In the genomic region with DNA sequence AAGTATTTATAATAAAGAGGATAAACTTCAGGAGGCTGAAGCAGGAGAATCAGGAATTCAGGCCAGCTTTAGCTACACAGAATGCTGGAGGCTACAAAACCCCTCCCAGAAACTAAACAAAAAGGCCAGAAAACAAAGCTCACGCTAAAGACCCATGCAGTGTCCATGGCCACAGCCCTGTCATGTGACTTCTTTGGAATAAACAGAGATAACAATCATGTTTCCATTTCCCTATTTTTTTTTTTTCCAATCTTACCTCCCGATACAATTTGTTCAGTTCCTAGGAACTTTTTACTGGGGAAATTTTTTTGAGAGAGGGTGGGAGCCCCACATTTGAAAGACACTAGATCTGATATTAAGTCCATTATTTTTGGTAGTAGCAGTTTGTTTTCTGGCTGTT, we compare ENCODE assay signal across 25 mouse cellular contexts. TPM values are rescaled to one million over a fixed set of nuclear protein-coding genes. Genes with fewer than 3 reads are reported as not detected.
DNase-seq lines count a peak whose midpoint lies in the region; TF ChIP-seq lines count a peak whose summit lies in the region.
"Had no signal": no experiment of that assay in that cellular context is flagged by ENCODE, and none has a peak within 500 bp of the region (broad histone marks: within the 10 kb centered on the region; RNA-seq: fewer than 3 reads in every experiment).

No protein-coding gene starts in this region.

- H3K9ac ChIP-seq in heart, adult 2 months (ENCODE audit: low read depth, low read length), result no peak overlapping the region
- 0 out of 2 replicates have a peak overlapping the region, but pooled peaks have one; percentile 16 for H3K9ac ChIP-seq in ES-Bruce4 (ENCODE audit: low read depth, poor library complexity, severe bottlenecking)
- H3K9ac ChIP-seq: hindbrain, embryonic 14.5 days; limb, embryonic 12.5 days; liver, embryonic 15.5 days; midbrain, embryonic 12.5 days; neural tube, embryonic 12.5 days had no signal

- peak; percentile 17; the same call in 1 of the 2 replicates for TF ChIP-seq POLR2A in heart, adult 2 months (IDR thresholded peaks at IDR 0.05; ENCODE audit: insufficient read depth, low read depth, low read length)
- no peak for TF ChIP-seq POLR2A in ES-Bruce4 (IDR thresholded peaks at IDR 0.05; ENCODE audit: insufficient read depth, low read length)

- no peak overlapping the region for H3K4me3 ChIP-seq in heart, adult 2 months
- no peak overlapping the region for H3K4me3 ChIP-seq in ES-Bruce4 (ENCODE audit: low read depth, low read length)
- no peak overlapping the region for H3K4me3 ChIP-seq in brown adipose tissue, adult 24 weeks (ENCODE audit: insufficient read depth, low read depth, low read length)
- H3K4me3 ChIP-seq: erythroblast, embryonic 14.5 days; left cerebral cortex, adult 2 months; limb, embryonic 12.5 days; liver, embryonic 15.5 days; megakaryocyte, embryonic 14.5 days; midbrain, embryonic 12.5 days; myocyte; neural tube, embryonic 12.5 days had no signal

- intact Hi-C loops in heart, adult 2 months (cut with DNase I), result loop anchor here (1.0 kb wide), 1 partner anchor 29 kb away; no protein-coding TSS in a partner anchor
- intact Hi-C loops in heart, postnatal 36 days (cut with DNase I), result loop anchor here (2.0 kb wide), 1 partner anchor 29 kb away; no protein-coding TSS in a partner anchor

- no peaks in the 10 kb centered on the region for H3K79me2 ChIP-seq in heart, adult 2 months (replicated peaks; ENCODE audit: control insufficient read depth, insufficient read depth, low read length)

- H3K9me3 ChIP-seq in ES-Bruce4 (replicated peaks; ENCODE audit: control insufficient read depth, insufficient read depth, low read length, poor library complexity, severe bottlenecking), result no peaks in the 10 kb centered on the region
- H3K9me3 ChIP-seq: limb, embryonic 12.5 days; liver, embryonic 15.5 days; megakaryocyte, embryonic 14.5 days; midbrain, embryonic 12.5 days; neural tube, embryonic 12.5 days had no signal

- 42% methylated on average over 2 of the region's 2 CpGs for WGBS in heart, adult 2 months

- H3K36me3 ChIP-seq in heart, adult 2 months (ENCODE audit: control insufficient read depth, insufficient read depth, low read length), result peaks cover 3% of the 10 kb centered on the region
- 0 out of 2 replicates have a peak, but pooled peaks cover 6% of the 10 kb centered on the region for H3K36me3 ChIP-seq in ES-Bruce4 (ENCODE audit: control insufficient read depth, insufficient read depth, low read length, poor library complexity, severe bottlenecking)

- peak in 1 of 2 experiments; percentile 19 for DNase-seq in heart, adult 2 months
- no peak for DNase-seq in heart, postnatal 36 days
- DNase-seq in kidney, postnatal 14 days, result peak; percentile 29
- no peak for DNase-seq in kidney, postnatal 10 days
- DNase-seq in ovary, postnatal 36 days (ENCODE audit: low spot score), result no peak
- DNase-seq: adrenal gland, adult 2 months; adrenal gland, postnatal 36 days; cerebellum, adult 2 months; cerebellum, postnatal 14 days; gastrocnemius, postnatal 10 days; right cerebral cortex, postnatal 4 days; thymus, adult 18-20 months; thymus, postnatal 36 days had no signal

- TF ChIP-seq CTCF in heart, adult 2 months (IDR thresholded peaks at IDR 0.05), result no peak
- no peak for TF ChIP-seq CTCF in ES-Bruce4 (IDR thresholded peaks at IDR 0.05; ENCODE audit: low read depth, low read length)

- H3K4me1 ChIP-seq in heart, adult 2 months (ENCODE audit: control insufficient read depth, insufficient read depth, low read length), result peaks cover 18% of the 10 kb centered on the region
- H3K4me1 ChIP-seq in ES-Bruce4 (ENCODE audit: control insufficient read depth, insufficient read depth, low read length), result peaks cover 23% of the 10 kb centered on the region
- peaks cover 16% of the 10 kb centered on the region; the same call in 1 of the 2 replicates for H3K4me1 ChIP-seq in brown adipose tissue, adult 24 weeks (ENCODE audit: control insufficient read depth, insufficient read depth, insufficient read length, low read length)
- H3K4me1 ChIP-seq: liver, embryonic 15.5 days; midbrain, embryonic 12.5 days; neural tube, embryonic 12.5 days had no signal

- H3K27ac ChIP-seq in heart, adult 2 months, result peak overlapping the region; percentile 70
- H3K27ac ChIP-seq in ES-Bruce4 (ENCODE audit: insufficient read depth, low read length), result peak overlapping the region; percentile 91
- H3K27ac ChIP-seq in brown adipose tissue, adult 24 weeks (replicated peaks; ENCODE audit: low read depth, low read length), result peak overlapping the region; percentile 89
- H3K27ac ChIP-seq: hindbrain, embryonic 14.5 days; limb, embryonic 12.5 days; liver, embryonic 15.5 days; midbrain, embryonic 12.5 days; neural tube, embryonic 12.5 days; stomach, postnatal 0 days had no signal

- 0 out of 2 replicates have a peak, but pooled peaks have one; percentile 20 for TF ChIP-seq EP300 in heart, adult 2 months (IDR thresholded peaks at IDR 0.05; ENCODE audit: insufficient read depth, low read depth, low read length)
- no peak for TF ChIP-seq EP300 in ES-Bruce4 (IDR thresholded peaks at IDR 0.05; ENCODE audit: insufficient read depth, low read depth, low read length)

- no peaks in the 10 kb centered on the region for H3K27me3 ChIP-seq in heart, adult 2 months (ENCODE audit: control insufficient read depth, insufficient read depth, low read length)
- H3K27me3 ChIP-seq in ES-Bruce4 (ENCODE audit: control insufficient read depth, insufficient read depth, low read length, poor library complexity, severe bottlenecking), result no peaks in the 10 kb centered on the region
- H3K27me3 ChIP-seq: limb, embryonic 12.5 days; liver, embryonic 15.5 days; midbrain, embryonic 12.5 days; neural tube, embryonic 12.5 days had no signal

RNA-seq across cellular contexts. Expression of a gene that starts 17.4 kb away (rescaled TPM):
- total RNA-seq in heart, adult 2 months (2021), result 10 to 100 TPM; 76.0 to 92.7 TPM
- polyA plus RNA-seq in heart, adult 2 months (2012; rRNA removed), result 21.1 and 42.6 TPM in 2 replicates
- 10 to 100 TPM; 42.2 to 97.6 TPM for total RNA-seq in heart, postnatal 36 days (2021)
- 44.7 and 47.0 TPM in 2 replicates for polyA plus RNA-seq in ES-Bruce4 (2011; ENCODE audit: insufficient read depth, insufficient read length, low read depth, missing spikeins)
- polyA plus RNA-seq in brown adipose tissue, adult 24 weeks (2012; ENCODE audit: insufficient read depth, insufficient read length, missing spikeins), result 30.6 and 88.0 TPM in 2 replicates

RNA-seq across cellular contexts. Expression of a gene that starts 31.2 kb away (rescaled TPM):
- 1 to 10 TPM; 6.7 to 8.5 TPM for total RNA-seq in heart, adult 2 months (2021)
- polyA plus RNA-seq in heart, adult 2 months (2012; rRNA removed), result 1.1 and 2.9 TPM in 2 replicates
- total RNA-seq in heart, postnatal 36 days (2021), result 10 to 100 TPM in 1 of 2 experiments, 1 to 10 TPM in 1; 6.9 to 10.2 TPM
- 2.3 and 4.5 TPM in 2 replicates for polyA plus RNA-seq in ES-Bruce4 (2011; ENCODE audit: insufficient read depth, insufficient read length, low read depth, missing spikeins)
- polyA plus RNA-seq in brown adipose tissue, adult 24 weeks (2012; ENCODE audit: insufficient read depth, insufficient read length, missing spikeins), result not detected in 2 replicates
